8 mouse cellular contexts compared by ENCODE assay signal in genomic region chr12:86968468-86969219, GRCm38 (mm10). TPM values are rescaled to one million over a fixed set of nuclear protein-coding genes. Genes with fewer than 3 reads are reported as not detected.
DNase-seq lines count a peak whose midpoint lies in the region; ATAC-seq and TF ChIP-seq lines count a peak whose summit lies in the region.

No protein-coding gene starts in this region.

- TF ChIP-seq CTCF in bone marrow macrophage, adult 2 months (IDR thresholded peaks at IDR 0.05; ENCODE audit: low read depth, low read length), result no peak
- TF ChIP-seq CTCF in lung, embryonic 14.5 days (IDR thresholded peaks at IDR 0.05; ENCODE audit: low read depth), result no peak

- peak; percentile 75 for ATAC-seq in frontal cortex, adult (ENCODE audit: low TSS enrichment)
- ATAC-seq in lung, embryonic 14.5 days (ENCODE audit: insufficient read depth), result no peak

- TF ChIP-seq POLR2A in bone marrow macrophage, adult 2 months (IDR thresholded peaks at IDR 0.05; ENCODE audit: borderline replicate concordance, low read depth, low read length), result no peak

- peak overlapping the region; percentile 44 for H3K27ac ChIP-seq in bone marrow macrophage, adult 2 months (ENCODE audit: insufficient read depth, low read depth, low read length)
- peak overlapping the region; percentile 44; the same call in 1 of the 2 replicates for H3K27ac ChIP-seq in heart, embryonic 10.5 days
- H3K27ac ChIP-seq in lung, embryonic 14.5 days (ENCODE audit: low read depth), result 0 out of 2 replicates have a peak overlapping the region, but pooled peaks have one; percentile 12

- DNase-seq in frontal cortex, postnatal 25 days (ENCODE audit: low spot score in 2 of 2), result no peak
- DNase-seq in heart, embryonic 10.5 days (ENCODE audit: low spot score), result no peak
- no peak for DNase-seq in lung, embryonic 14.5 days
- DNase-seq in kidney, postnatal 14 days, result no peak
- no peak for DNase-seq in spleen, adult 12 weeks (ENCODE audit: low spot score)
- DNase-seq in urinary bladder, postnatal 36 days (ENCODE audit: low spot score in 2 of 2), result no peak

- no peak overlapping the region for H3K4me2 ChIP-seq in lung, embryonic 14.5 days

- no peaks in the 10 kb centered on the region for H3K9me3 ChIP-seq in heart, embryonic 10.5 days
- no peaks in the 10 kb centered on the region for H3K9me3 ChIP-seq in lung, embryonic 14.5 days (ENCODE audit: low read depth, low read length)

- no peak overlapping the region for H3K4me3 ChIP-seq in bone marrow macrophage, adult 2 months (ENCODE audit: insufficient read depth, low read length)
- no peak overlapping the region for H3K4me3 ChIP-seq in heart, embryonic 10.5 days
- no peak overlapping the region for H3K4me3 ChIP-seq in lung, embryonic 14.5 days (ENCODE audit: low read depth, low read length)

- no peak overlapping the region; the same call in 1 of the 2 replicates for H3K9ac ChIP-seq in lung, embryonic 14.5 days

- no peaks in the 10 kb centered on the region for H3K27me3 ChIP-seq in heart, embryonic 10.5 days (ENCODE audit: insufficient read depth, poor library complexity, severe bottlenecking)
- H3K27me3 ChIP-seq in lung, embryonic 14.5 days (ENCODE audit: insufficient read depth, low read length), result no peaks in the 10 kb centered on the region

- H3K4me1 ChIP-seq in bone marrow macrophage, adult 2 months (ENCODE audit: control insufficient read depth, insufficient read depth, low read length), result peaks cover 22% of the 10 kb centered on the region
- H3K4me1 ChIP-seq in heart, embryonic 10.5 days, result peaks cover 30% of the 10 kb centered on the region
- H3K4me1 ChIP-seq in lung, embryonic 14.5 days (ENCODE audit: insufficient read depth), result peaks cover 2% of the 10 kb centered on the region; the same call in 1 of the 2 replicates

- H3K36me3 ChIP-seq in heart, embryonic 10.5 days, result peaks cover 23% of the 10 kb centered on the region
- peaks cover 9% of the 10 kb centered on the region; the same call in 1 of the 2 replicates for H3K36me3 ChIP-seq in lung, embryonic 14.5 days (ENCODE audit: insufficient read depth)

- WGBS in heart, embryonic 10.5 days, result 34% methylated on average over 13 of the region's 13 CpGs
- 52% methylated on average over 13 of the region's 13 CpGs for WGBS in lung, embryonic 14.5 days

RNA-seq across cellular contexts. Expression of gene Zdhhc22, which starts 21.6 kb away (rescaled TPM):
- not detected in 2 replicates for polyA plus RNA-seq in bone marrow macrophage, adult 2 months (2012; ENCODE audit: insufficient read depth, insufficient read length, missing spikeins)
- not detected in 2 replicates for polyA plus RNA-seq in heart, embryonic 10.5 days (2016; fragmentation: Nextera tagmentation; extraction: Ambion mirVana)
- polyA plus RNA-seq in lung, embryonic 14.5 days (2014; fragmentation: Nextera tagmentation; extraction: Ambion mirVana), result 0.05 TPM in 1 of 2 replicates, not detected in the other

RNA-seq across cellular contexts. Expression of gene Cipc, which starts 21.8 kb away (rescaled TPM):
- 21.3 and 23.0 TPM in 2 replicates for polyA plus RNA-seq in bone marrow macrophage, adult 2 months (2012; ENCODE audit: insufficient read depth, insufficient read length, missing spikeins)
- polyA plus RNA-seq in heart, embryonic 10.5 days (2016; fragmentation: Nextera tagmentation; extraction: Ambion mirVana), result 26.7 and 33.8 TPM in 2 replicates
- 22.4 and 24.3 TPM in 2 replicates for polyA plus RNA-seq in lung, embryonic 14.5 days (2014; fragmentation: Nextera tagmentation; extraction: Ambion mirVana)

RNA-seq across cellular contexts. Expression of gene Tmem63c, which starts 52.5 kb away (rescaled TPM):
- polyA plus RNA-seq in bone marrow macrophage, adult 2 months (2012; ENCODE audit: insufficient read depth, insufficient read length, missing spikeins), result not detected in 2 replicates
- 0.10 TPM in 1 of 2 replicates, not detected in the other for polyA plus RNA-seq in heart, embryonic 10.5 days (2016; fragmentation: Nextera tagmentation; extraction: Ambion mirVana)
- not detected in 2 replicates for polyA plus RNA-seq in lung, embryonic 14.5 days (2014; fragmentation: Nextera tagmentation; extraction: Ambion mirVana)
